Mouse (Mus musculus): ENCODE measurements at regions not wholly inside any gene's neighbourhood (a gene's known extent, or its start where the extent isn't known, plus 50 kb on each side); places are given as distances from the start of the nearest gene placed in this dataset.

DNA sequence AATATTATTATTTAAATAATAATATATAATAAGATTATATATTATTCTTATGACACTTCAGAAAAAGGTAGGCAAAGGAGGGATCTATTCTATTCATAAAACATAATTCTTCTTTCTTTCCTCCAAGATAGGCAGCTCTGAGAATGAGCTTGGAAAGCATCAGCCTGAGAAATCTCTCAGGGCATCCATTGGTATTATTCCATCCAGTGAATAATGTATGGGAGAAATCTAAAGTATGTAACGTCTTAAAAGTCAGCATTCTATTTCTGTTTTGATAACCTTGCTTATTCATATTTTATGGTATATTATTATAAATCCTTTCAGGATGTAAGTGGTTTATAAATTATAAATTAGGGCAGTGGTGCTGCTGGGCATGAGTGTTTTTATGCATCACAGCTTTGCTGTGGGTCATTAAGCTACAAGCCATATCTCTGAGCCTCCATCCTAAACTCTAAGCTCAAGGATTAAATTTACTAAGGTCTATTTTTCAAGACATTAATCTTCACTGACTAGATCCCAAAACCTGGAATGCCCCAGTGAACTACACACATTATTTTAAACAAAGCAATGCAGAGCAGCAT is 766.9 kb upstream of the Luzp2 start:
- no peak for DNase-seq (ENCODE audit: low read depth)

DNA sequence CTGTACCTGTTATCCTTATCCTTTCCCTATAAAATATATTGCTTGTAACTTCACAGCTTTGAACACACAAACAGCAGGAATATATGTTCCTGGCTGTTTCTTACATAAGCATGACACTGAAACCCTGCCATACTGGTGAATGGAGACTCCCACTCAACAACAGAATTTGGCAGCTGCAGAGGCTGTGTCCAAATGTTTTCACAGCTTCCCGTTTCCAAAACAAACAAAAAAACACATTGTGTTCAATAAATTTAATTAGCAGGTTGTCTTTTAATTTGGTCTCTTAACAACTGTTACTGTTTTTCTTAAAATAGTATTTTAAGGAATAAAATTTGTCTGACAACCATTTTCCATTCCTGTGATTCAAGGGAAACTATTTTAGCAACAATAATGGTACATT is 718.3 kb upstream of the Luzp2 start:
- no peak for DNase-seq (ENCODE audit: low read depth)

DNA sequence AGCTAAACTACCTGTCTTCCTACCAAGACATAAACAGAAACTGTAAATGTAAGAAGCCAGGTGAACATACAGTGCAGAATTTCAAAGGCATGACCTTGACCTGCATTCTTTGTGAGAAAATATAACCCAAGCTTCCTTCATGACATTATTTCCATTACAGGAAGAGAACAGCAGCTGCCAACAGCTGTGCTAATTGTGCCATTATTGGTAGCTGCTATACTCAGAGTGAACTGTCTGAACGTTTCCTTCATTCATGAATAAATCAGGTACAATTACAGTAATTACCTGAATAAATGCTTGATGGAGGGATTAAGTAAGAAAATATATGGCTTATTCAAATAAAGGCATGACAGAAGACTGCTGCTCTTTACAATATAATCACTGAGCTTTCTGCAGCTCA is 696.3 kb upstream of the Luzp2 start:
- no peak for DNase-seq (ENCODE audit: low read depth)

DNA sequence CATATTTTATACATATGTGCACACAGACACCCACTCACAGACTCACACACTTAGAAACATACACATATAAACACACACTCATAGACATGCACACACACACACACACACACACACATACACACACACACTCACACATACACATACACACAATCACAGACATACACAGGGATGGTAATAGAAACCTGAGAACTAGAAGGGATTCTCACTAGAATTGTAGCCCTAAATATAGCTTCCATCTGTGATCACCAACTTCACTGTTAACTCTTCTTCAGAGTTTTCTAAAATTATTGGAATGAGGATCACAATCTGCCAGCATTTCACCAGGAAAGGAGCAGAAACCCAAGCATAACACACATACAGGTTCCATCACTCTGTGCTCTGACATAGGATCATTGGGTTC is 684.4 kb upstream of the Luzp2 start:
- no peak for DNase-seq (ENCODE audit: low read depth)

DNA sequence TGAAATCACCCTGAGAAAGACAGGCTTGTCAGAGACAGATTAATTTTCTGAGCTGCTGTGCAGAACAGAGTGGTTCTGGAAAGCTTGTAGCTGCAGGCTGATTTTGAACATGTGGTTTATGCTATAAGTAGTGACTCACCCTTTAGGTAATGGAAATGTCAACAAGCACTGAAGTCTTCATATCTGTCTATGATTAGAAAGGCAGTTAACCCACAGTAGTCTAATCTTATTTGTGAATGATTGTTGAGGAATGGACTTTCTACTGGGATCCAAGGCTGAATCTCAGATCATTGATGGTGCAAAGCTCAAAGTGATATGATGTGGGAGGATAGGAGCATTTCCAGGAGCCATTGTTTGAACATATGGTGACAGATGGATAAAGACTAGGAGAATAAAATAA is 635.3 kb upstream of the Luzp2 start:
- DNase-seq (ENCODE audit: low read depth): peak; percentile 70
